Mouse (Mus musculus) ES-CJ7 (cell line): Measurements from ENCODE around the gene Pgm2.

ENCODE experiments used
- DNase-seq: peaks from one replicate; pipeline ENCODE4 v3.0.0; 2011; ENCODE audit warnings: low read depth, low spot score

The Pgm2 gene

DNA sequence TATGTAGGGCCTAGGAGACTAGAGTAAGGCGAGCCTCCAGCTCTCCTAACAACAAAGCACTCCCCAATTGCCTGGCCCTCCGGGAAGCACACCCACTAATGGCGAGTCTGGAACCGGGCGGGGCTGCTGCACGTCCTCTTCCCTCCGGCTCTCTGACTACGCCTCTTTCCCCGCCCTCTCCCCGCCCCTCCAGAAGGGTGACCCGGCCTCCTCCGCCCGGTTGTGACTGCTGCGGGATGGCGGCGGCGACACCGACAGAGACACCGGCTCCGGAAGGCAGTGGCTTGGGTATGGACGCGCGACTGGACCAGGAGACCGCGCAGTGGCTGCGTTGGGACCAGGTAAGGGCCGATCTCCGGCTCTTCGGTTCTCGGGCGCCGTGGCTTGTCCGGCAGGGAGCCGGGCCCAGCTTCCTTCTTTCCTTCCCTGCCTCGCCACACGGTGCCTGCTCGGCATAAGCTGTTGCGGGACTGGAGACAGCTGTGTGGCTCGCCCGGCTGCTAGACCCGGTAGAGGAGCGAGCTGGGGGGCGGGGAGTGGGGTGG is at the start of gene Pgm2:
Gene Pgm2 (plus strand): TSS at position 203 of the 545 bp plus-strand sequence.
- DNase-seq = peak; percentile 81

DNA sequence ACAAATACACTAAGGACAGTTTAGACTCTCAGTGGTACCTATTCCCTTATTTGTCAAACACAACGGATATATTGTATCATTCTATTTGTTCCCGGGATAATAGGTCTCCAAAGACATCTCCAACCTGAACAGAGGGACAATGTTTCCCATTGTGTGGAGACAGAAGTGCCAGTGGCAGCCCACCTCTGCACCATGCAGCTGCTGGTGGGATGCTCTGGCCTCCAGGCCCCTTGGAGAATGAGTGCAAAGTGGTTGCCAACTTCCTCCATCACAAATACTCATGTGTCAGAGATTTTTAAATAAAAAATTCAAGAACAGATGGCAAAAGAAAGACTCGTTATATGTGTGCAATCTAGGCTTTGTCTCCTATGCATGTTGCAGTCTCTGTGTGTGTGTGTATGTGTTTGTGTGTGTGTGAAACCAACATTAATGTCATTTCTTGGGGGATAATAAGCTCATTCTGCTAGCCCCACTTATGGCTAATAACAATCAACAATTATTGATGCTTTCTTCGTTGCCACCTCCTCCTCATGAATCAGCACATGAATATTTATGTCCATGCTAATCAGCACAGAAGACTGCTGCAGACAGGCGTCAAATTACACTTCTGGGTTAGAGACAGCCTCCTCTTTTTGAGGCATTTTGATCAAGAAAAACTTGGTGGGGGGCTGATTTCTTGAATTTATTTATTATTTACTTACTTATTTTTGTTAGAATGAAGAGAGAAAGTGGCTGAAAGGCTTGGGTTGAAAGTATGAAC is 48.9 kb upstream of the Pgm2 start:
- DNase-seq = no peak

DNA sequence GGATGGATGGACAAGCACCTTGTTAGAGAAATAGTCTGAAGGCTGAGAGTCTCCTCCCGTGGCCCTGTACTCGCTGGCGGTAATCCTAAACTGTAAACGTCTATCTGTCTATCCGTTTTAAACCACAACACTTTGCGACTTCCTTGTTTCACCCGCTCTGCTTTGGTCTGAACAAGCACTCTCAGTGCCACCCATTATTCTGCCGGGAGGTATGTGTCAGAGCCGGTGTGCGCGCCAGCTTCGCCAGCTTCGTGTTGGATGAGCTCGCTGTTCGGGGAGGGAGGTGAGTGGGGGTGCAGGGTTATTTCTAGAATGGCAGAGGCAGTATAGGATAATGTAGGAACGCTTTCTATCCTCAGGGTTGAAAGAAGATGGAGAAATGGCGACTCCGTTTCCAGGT is 48.0 kb upstream of the Pgm2 start:
- DNase-seq = no peak

DNA sequence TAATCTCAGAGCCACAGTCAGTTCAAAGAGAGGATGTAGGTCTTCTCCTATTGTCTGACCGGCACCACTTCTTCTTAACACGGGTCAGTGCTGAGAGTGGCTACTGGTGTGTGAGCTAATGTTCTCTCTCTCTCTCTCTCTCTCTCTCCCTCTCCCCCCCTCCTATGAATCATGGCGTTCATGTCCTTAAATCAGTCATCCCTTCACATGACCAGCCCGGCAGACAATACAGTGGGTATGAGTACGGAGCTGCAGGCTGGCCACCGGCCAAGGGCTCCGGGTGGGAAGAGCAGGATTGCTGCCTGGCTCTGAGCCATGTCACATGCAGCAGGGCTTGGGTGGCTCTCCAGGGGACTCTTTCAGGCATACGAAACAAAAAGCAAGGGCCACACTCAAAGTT is 47.2 kb upstream of the Pgm2 start:
- DNase-seq = no peak

DNA sequence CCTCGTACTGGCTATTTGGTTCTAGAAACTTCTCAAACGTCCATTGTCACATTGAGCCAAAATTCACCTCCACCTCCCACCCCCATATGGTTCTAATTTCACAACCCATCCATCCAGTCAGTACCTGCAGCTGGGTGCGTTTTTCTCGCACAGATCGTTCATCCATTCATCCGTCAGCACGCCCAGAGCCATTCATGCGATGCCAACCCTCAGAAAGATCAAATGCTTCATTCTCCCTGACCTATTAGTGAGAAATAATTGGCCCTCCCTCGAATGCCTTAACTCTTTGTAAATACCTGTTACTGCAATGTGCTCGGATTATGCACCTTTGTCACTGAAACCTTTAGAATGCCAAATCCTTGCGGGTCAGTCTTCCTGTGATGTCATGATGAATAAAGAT is 45.8 kb upstream of the Pgm2 start:
- no peak for DNase-seq

DNA sequence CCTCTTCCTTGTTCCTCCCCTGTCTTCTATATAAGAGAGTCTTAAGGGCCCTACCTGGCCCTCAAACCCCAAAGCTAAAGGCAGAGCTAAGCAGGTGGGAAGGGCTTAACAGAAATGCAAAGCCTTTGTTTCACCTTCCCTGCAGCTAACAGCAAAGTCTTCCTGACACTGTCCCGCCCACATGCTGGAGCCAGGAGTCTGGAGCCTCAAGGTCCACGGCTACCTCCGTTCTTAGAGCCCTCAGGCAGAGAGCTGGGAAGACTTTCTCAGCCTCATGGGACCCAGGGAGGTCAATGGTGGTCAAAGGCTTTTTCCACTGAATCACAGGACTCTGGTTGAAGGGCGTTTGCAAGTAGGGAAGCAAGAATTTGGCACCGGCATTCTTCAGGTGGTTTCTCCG is 44.8 kb upstream of the Pgm2 start:
- peak; percentile 84 for DNase-seq

DNA sequence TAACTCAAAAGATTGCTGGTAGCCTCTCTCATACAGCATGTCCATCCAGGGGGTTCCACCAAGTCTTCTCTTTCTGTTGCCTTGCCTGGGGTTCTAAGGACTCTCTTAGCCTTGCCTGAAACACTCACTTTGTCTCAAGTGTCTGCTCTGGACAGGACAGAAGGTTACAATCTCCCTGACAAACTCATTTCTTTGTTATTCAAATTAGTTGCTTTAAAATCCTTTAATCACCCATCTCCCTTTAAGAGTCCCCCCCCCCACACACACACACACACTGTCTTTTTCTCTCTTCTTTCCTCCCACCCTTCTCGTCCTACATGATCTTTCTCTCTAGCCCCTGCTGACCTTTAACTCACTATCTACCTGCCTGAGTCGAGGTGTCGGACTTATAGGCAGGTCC is 44.1 kb upstream of the Pgm2 start:
- DNase-seq = peak; percentile 80

DNA sequence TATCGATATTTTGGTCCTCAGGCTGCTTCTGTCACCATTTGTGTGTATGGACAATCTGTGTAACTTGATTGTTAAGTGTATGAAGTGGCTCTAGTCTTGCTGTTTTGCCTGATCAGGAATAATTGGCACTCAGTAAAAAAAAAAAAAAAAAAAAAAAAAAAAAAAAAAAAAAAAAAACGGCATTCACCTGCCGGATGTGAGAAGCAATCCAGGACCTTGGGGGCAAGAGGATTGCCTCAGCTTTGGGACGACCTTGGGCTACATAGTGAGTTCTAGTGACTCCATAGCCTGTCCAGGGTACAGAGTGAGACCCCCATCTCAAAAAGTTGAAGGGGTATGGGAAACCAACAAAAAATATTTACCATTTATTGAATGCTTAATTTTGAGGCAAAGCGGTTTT is 43.5 kb upstream of the Pgm2 start:
- DNase-seq = no peak

DNA sequence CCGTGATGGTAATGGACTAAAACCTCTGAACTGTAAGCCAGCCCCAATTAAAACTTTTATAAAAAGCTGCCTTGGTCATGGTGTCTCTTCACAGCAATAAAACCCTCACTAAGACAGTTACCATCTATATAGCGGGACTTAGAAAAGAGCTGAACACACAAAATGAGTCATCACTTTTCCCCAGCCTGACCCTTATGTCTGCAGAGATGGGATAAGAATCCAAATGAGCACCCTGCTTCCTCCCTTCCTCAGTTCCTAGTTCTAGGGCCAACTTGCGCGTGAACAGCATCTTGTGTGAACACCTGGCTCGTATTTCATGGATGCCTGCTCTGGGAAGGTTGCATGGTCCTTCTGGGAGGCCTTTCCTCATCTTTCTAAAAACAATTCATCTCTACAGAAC is 39.7 kb upstream of the Pgm2 start:
- no peak for DNase-seq

DNA sequence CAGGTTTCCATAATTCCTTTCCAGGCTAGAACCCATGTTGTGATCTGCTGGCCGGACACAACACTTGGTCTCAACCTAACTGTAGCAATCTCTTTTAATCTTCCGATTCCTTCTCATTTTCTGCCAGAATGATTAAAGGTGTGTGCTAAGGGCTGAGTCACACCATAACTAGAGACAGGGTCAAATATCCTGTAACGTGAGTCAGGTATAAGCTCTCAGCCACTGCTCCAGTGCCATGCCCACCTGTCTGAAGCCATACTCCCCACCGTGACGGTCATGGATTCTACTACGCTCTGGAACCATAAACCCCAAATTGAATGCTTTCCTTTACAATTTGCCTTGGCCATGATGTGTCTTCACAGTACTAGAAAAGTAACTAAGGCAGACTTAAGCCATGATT is 36.5 kb upstream of the Pgm2 start:
- DNase-seq = no peak

DNA sequence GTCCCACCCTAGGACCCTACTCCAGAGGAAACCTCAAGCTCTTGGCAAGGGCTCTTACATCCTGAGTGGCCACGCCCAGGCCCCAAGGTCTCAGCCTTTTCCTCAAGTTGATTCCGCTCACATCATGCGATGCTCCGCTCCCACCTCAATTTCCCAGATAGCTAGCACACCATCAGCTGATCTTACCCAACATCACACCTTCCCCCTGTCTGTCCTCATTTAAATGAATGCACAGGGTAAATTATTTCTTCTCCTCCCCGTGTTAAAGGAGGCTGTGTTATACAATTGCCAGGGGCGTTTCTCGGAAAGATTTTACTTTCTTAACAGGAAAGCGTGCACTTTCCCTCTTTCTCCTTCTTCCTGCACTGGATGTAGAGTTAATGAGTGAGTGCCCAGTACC is 31.9 kb upstream of the Pgm2 start:
- DNase-seq = no peak

DNA sequence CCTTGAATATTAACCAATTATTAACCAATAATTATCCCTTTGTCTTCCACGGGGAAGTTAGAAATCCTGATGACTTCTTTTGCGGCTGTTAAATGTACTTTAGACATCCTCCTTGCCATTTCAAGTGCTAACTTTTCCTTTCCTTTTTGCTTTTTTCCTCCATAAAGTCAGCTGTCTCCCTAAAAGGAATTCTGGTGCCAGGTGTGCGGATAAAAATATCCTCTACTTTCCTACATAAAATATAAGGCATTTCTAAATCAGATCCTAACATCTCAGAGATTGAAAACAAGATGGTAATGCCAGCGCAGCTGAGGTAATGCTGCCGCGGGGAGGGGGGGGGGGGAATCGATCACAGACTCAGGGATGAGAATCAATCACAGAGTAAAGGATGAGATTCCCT is 31.1 kb upstream of the Pgm2 start:
- no peak for DNase-seq

DNA sequence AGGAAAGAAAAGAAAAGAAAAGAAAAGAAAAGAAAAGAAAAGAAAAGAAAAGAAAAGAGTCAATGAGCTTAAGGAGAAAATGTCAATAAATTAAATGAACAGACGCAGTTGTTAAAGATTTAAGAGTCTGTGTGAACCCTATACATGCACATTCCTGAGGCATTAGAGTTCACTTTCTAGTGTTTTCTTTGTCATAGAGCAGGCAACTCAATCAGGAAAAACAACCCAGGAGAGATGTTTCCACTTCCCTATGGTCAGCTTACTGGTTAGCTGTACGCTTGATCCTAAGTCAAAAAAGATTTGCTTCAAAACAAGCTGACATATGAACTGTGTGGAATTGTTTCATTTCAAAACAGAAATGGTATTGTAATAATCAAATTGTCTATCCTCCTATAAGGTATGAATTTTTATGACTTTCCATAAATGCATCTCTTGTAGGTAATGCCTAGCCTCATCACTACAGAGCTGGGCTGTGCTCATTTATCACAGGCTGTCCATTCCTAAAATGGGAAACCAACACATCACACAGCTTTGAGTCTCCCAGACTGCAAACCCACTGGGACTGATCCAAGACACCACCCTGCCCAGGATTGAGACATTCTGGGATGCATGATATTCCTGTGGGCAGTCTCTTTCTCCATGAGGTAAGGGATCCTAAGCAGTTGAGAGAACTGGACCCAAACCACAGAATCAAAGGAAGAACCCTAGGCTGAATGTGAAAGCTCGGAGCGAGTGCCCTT is 29.7 kb upstream of the Pgm2 start:
- no peak for DNase-seq

DNA sequence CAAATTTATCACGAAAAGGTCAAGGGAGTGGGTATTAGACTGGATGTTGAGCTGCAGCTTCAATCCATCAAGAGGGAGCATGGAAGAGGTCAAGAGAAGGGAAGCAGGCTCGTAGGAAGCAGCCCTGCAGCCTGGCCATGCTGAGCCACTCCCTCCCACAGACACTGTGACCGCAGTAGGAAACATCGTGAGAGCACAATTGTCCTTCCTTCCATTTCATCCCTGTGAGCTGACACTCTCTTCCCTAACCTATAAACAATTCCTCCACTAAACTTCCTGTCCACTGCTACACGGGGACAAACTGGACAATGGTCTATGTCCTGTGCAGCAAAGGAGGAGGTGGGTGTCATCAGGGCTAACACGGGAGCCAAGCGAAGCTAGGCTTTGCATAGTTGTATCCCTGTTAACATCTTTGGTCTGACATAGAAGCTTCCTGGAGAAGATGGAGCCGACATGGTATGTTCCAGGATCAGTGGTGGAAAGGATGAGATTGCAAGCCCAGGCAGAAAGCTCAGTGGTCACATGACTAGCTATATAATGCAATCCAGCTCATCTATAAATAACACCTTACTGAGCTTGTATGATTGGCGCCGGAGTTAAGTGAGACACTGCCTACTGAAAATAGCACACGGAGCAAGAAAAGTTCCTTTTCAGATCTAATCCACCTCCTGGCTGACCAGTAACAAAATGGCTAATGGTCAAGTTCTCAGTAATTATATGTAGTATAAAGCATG is 29.0 kb upstream of the Pgm2 start:
- no peak for DNase-seq

DNA sequence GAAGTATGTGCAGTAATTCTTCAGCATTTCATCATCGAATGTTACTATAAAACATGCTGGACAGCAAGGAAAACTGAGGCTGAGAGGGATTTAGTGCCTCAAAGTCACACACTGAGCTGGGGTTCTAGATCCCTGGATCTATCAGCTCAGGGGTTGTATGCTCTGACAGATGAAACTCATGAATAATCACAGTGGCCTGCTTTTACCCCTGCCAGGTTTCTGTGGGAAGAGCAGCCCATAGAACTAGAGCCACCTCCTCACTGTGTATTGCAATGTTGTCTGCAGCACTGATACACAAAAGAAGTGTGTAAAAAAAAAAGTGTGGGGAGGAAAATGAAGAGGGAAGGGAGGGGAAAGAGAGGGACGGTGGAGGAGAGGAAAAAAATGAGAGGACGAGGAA is 28.3 kb upstream of the Pgm2 start:
- DNase-seq = no peak

DNA sequence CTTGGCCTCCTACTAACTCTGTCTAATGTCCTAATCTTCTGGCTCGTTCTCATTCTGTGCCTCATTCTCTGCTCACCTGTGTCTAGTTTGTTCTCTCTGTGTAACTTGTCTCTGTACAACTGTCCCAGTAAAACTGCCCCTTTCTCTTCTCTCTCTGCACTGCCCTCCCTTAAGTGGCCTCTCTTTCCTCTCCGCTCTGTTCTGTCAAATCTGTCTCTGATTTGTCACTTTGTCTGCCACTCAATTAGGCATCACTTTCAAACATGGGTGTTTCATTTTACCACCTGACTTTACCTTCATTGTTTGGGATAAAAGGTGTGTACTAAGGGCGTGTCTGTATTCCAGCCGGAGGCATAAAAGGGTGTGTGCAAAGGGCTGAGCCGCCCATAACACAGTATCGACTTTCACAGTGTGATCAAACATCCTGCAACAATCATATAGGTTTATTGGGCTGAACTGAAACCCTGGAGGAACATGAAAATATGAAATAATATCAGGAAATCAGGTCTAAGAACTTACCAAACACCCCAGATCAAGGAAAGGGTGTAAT is 27.2 kb upstream of the Pgm2 start:
- DNase-seq = no peak

DNA sequence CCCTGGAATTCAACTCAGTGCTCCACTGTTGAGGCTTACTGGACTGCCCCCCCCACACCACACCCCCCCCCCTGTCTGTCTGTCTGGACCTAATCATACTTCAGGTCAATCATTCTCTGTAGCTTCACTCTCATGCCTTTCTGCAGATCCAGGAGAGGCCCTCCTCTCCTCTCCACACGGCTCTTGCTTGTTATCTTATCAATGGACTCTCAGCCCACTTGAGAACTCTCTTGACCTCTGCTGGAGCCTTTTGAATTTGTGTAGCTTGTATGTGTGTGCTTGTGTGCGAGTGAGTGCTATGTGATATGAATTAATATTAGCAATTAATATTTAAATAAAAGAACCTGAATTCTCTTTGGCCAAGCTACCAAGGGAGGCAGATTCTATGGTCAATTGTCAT is 26.6 kb upstream of the Pgm2 start:
- DNase-seq = no peak

DNA sequence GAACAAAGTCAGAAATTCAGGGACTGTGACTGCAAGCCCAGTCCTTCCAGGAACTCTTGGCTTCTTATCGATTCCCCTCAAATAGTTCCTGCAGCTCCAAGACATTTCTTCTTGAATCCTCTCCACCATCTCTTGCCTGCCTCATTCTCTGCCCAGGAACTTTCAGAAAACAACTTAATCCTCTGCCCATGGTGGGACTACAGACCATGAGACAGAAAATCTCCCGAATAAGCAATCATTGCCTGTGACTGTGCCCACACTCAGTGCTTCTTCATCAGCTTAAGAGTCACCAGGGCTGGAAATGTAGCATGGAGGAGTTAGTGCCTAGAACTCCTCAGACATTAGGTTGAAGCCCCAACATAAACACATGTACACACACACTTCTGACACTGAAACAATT is 25.2 kb upstream of the Pgm2 start:
- no peak for DNase-seq

DNA sequence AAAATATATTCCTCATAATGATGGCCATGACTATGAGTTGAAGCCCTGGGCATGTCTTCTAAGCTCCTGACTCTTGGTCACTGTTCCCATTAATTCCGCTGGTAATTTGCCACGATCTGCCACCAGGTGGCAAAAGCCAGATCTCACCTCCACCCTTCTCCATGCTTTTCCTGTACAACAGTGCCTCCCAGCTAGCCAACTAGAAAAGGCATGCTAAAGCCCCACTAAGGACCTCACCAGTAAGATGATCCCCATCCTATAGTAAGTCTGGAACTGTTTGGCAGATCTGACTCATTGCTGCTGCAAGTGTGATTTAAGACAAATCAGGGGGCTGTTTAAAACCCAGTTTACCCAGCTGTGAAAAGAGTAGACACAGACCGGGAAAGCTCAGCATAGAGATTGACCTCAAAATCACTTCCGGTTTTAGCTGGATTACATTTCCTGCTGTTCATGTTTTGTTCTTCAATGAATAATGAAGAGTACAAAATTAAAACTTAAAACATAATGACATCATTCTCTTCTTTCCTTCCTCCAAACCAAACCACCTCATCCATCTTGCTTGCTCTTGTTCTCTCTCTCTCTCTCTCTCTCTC is 22.6 kb upstream of the Pgm2 start:
- peak; percentile 90 for DNase-seq

DNA sequence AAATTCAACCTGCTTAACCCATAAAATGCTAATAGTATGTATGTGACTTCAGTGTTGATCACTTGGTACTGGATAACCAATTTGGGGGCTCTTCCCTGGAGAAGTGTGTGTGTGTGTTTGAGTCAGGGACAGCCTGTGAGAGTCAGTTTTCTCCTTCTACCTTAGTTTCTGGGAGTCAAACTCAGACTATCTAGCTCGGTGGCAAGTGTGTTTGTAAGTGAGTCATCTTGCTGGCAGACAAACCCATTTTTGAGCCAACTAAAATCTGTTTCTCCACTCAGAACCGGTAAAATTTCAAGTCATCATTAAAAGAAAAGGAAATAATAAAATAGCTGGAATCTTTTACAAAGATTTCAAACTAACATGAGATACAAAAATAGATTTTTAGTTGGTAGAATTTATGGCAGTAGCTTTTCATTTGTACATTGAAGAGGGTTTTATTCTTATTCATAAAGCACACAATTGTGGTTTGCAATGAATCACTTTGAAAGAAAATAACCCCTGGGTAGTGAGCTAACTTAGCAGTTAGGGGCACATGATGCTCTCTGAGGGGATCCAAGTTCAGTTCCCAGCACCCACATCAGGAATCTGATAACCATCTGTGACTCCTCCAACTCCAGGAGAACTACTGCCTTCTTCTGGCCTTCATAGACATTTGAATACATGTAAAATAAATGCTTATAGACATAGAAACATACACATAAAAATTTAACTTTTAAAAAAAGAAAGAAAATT is 21.8 kb upstream of the Pgm2 start:
- DNase-seq = no peak

DNA sequence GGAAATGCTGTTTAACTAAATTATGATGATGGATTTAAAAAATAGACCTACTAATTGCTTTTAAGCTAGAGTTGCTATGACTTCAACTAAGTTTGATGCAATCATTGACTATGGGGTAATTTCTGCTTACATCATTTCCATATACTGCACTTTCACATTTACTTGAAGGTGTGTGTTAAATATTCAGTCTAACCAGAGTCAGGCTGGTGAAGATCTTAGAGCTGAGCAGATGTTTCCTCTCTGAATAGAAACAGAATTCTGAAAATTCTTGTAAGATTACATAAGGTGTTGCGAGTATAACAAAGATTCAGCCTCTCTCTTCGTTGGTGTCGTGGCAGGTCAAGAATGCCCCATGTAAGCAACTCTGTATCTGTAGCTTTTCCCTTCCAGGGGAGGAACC is 18.3 kb upstream of the Pgm2 start:
- no peak for DNase-seq
